Mouse (Mus musculus): ENCODE results near the gene Cutc.

DNA sequence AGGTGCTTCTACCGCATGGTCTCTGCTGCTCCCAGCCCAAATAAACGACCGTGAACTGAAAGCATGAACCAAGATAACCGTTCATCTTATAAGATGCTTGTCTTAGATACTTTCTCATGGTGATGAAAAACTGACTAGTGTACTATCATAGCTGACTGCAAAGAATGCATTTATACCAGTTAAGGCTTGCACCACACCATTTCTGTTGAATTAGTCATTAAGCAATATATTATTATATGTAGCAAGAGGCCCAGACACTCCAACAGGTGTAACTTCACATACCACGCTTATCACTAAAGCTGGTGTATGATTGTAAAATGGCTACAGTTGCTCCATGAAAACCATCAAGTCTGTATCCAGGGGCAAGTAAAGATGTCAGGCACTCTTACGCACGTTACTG, 37.0 kb downstream of the Cutc start:
- TF ChIP-seq CTCF (IDR thresholded peaks at IDR 0.05; ENCODE audit: low read depth) (no peak), EP300 (IDR thresholded peaks at IDR 0.05; ENCODE audit: low read depth) (no peak)
